Mouse (Mus musculus) stomach, postnatal 0 days (tissue): ENCODE measurements at regions not wholly inside any gene's neighbourhood (a gene's known extent, or its start where the extent isn't known, plus 50 kb on each side); places are given as distances from the start of the nearest gene placed in this dataset.

ENCODE experiments used
- ATAC-seq: fragments of 200-750 bp; cut with Nextera tagmentation; 2 replicates; pipeline ENCODE4 v1.8.0; 2017; ENCODE audit not compliant: low FRiP score, low TSS enrichment
- DNase-seq: peaks from one replicate; pipeline ENCODE4 v3.0.0-alpha.2; 2016; ENCODE audit warnings: low spot score
- H3K27ac ChIP-seq: fragments of 300-500 bp; sonication (generic); replicated peaks from 2 replicates; pipeline ENCODE4 v1.5.1; 2014; ENCODE audit warnings: mild to moderate bottlenecking, control low read depth
- H3K27me3 ChIP-seq: fragments of 300-500 bp; sonication (generic); 2 replicates; pipeline ENCODE4 v1.6.1; 2014; ENCODE audit warnings: low read length; ENCODE audit not compliant: control insufficient read depth, insufficient read depth
- H3K36me3 ChIP-seq: fragments of 300-500 bp; sonication (generic); 2 replicates; pipeline ENCODE4 v1.6.1; 2014; ENCODE audit warnings: low read length, mixed read lengths; ENCODE audit not compliant: control insufficient read depth, insufficient read depth
- H3K4me1 ChIP-seq: fragments of 300-500 bp; sonication (generic); replicated peaks from 2 replicates; pipeline ENCODE4 v1.6.1; 2014; ENCODE audit warnings: antibody characterized with exemption; ENCODE audit not compliant: control insufficient read depth, insufficient read depth
- H3K4me2 ChIP-seq: fragments of 300-500 bp; sonication (generic); replicated peaks from 2 replicates; pipeline ENCODE4 v1.6.1; 2014; ENCODE audit warnings: low read depth, mild to moderate bottlenecking, control low read depth, moderate library complexity
- H3K4me3 ChIP-seq: fragments of 300-500 bp; sonication (generic); 2 replicates; pipeline ENCODE4 v1.5.1; 2014; ENCODE audit warnings: low read depth, low read length, control low read depth
- H3K9ac ChIP-seq: fragments of 300-500 bp; sonication (generic); 2 replicates; pipeline ENCODE4 v1.6.1; 2014; ENCODE audit warnings: mild to moderate bottlenecking, low read length, control low read depth, mixed read lengths
- H3K9me3 ChIP-seq: fragments of 300-500 bp; sonication (generic); 2 replicates; pipeline ENCODE4 v1.6.1; 2016; ENCODE audit warnings: low read length; ENCODE audit not compliant: control insufficient read depth
- CTCF ChIP-seq: IDR thresholded peaks from 2 replicates; pipeline ENCODE4 v1.5.1; 2016; ENCODE audit warnings: antibody characterized with exemption, low read depth, mild to moderate bottlenecking, moderate library complexity
- EP300 ChIP-seq: optimal IDR thresholded peaks from 2 replicates; pipeline ENCODE3; 2016; ENCODE audit warnings: antibody characterized with exemption
- WGBS: fragments of 180-500 bp; shearing (Covaris S2); extraction: QIAGEN DNeasy Blood & Tissue Kit; methylation state at CpG from one replicate; pipeline ENCODE4 v1.1.7; 2014; 5-methylcytosine and 5-hydroxymethylcytosine counted together

DNA sequence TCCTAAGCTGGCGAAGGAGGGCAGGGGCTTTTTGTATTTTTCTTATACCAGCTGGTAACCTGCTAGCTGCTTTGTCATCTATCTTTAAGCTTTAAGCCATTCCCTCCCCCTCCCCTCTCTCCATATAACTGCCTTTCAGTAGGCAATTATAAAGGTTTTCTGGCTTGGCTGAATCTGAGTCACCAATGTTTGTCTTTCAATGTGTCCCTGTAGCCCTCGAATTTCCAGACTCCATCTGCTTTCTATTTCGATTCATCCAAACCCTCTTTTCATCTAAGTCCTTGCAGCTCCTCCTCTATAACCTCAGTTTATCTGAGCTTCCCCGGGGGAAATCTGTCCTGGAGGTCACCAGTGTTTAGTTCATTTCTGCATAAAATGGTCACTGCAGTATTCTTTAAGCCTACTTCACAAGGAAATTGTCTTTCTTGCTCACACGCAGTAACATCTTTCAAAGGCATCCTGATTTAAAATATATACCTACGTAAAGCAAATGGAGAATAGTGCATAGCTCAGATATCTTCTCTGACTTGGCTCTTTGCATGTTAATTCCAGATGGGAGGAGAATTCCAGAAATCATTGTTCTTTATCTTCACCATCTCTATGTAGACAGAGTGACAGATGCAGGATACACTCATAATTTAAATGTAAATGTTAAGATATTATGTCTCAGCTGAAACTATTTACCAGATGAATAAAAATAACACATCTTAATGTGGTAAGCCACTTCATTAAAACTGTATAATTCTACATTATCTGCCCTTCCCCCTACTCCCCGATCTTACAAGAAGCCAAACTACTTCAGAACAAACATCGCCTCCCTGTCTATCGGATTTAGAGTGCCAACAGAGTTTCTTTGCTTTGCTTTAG is 272.4 kb upstream of the Cblb start:
- DNase-seq (no peak), ATAC-seq (no peak)
- H3K4me1 ChIP-seq = no peaks in the 10 kb centered on the region
- 37% methylated on average over 9 of the region's 9 CpGs for WGBS
- no peaks in the 10 kb centered on the region for H3K9me3 ChIP-seq
- TF ChIP-seq EP300 (no peak), CTCF (no peak)
- H3K36me3 ChIP-seq = no peaks in the 10 kb centered on the region
- no peak overlapping the region for H3K27ac ChIP-seq
- no peak overlapping the region for H3K9ac ChIP-seq
- no peaks in the 10 kb centered on the region for H3K27me3 ChIP-seq
- no peak overlapping the region for H3K4me2 ChIP-seq
- no peak overlapping the region for H3K4me3 ChIP-seq

DNA sequence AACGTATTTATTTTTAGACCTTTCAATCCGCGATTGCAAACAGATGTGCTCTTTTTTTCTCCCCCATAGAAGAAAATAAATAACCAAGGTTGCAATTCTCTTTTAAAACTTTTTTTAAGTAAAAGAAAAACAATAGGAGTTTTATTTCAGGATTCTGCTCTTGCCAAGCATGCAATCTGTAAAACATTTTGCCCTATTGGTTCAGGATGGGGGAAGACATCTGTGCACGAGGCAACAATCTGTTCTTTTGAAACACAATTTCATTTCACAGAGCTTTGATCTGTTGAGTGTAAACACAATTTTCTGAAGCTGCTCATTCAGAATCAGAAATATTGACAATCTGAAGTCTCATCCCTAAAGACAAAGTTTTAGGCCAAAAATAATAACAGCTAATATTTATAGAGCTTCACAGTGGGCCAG is 271.8 kb upstream of the Cblb start:
- H3K27ac ChIP-seq = no peak overlapping the region
- H3K9me3 ChIP-seq = no peaks in the 10 kb centered on the region
- H3K4me2 ChIP-seq = no peak overlapping the region
- H3K9ac ChIP-seq = no peak overlapping the region
- H3K36me3 ChIP-seq = no peaks in the 10 kb centered on the region
- no peak for ATAC-seq
- H3K4me1 ChIP-seq = no peaks in the 10 kb centered on the region
- no peak for DNase-seq
- H3K4me3 ChIP-seq = no peak overlapping the region
- TF ChIP-seq EP300 (no peak), CTCF (no peak)
- no peaks in the 10 kb centered on the region for H3K27me3 ChIP-seq
- WGBS = 31% methylated on average over 4 of the region's 4 CpGs

DNA sequence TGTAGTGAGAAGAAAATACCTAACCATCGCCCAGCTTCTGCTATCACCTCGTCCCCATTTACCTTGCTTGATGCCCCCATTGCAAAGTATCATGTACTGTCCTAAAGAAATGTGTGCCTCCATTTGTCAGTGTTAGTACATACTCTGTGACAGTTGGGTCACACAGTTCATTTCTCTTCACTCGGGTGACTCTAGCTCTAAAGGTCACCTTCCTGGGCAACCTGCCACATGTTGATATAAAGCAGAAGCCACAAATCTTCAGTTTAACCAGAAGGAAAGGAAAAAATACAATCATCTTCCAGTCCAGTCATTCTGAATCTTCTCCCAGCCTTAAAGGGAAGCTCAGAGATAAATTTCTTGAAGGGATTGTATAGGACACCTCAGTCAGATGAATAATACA is 263.5 kb upstream of the Cblb start:
- H3K9ac ChIP-seq = no peak overlapping the region
- DNase-seq (no peak), ATAC-seq (no peak)
- H3K4me2 ChIP-seq = no peak overlapping the region
- no peaks in the 10 kb centered on the region for H3K4me1 ChIP-seq
- 64% methylated on average over 3 of the region's 3 CpGs for WGBS
- TF ChIP-seq EP300 (no peak), CTCF (no peak)
- no peaks in the 10 kb centered on the region for H3K36me3 ChIP-seq
- H3K9me3 ChIP-seq = no peaks in the 10 kb centered on the region
- H3K27ac ChIP-seq = no peak overlapping the region
- no peaks in the 10 kb centered on the region for H3K27me3 ChIP-seq
- no peak overlapping the region for H3K4me3 ChIP-seq

DNA sequence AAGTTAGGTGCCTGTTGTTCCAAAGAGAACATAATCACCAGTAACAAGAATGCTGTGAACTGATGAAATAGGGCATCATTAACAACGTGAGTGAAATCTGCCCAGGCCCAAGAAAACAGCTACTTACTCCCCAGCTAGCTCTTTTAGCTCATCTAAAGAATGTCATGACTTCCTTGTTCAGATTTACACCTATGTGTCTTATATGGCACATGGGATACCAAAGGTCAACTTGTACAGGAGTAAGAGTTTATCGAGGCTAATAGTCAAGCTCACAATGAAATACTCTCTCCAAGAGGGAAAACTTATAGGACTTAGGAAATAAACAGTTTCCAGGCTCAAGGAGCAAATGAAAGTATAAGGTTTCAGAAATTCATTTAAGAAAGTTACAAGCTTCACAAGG is 252.1 kb upstream of the Cblb start:
- ATAC-seq = no peak
- DNase-seq = no peak
- TF ChIP-seq CTCF (no peak), EP300 (no peak)

DNA sequence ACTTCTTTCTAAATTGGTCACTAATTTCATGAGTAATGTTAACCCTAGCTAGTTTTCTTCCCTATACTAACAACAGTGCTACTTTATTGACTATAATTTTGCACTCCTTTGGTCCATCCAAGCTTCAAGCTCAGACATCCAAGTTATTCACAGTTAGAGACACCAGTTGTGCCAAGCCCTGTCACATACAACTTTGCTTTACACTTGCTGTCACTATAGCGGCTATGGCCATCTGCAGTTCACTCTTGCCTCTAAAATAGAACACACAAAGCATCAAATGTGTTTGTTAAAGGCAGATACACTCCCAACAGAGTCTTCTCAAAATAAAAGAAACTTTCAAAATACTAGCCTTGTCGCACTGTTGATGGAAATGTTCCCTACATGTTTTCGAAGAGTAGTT is 236.0 kb upstream of the Cblb start:
- Histone ChIP-seq H3K27me3 (no peaks in the 10 kb centered on the region), H3K9me3 (no peaks in the 10 kb centered on the region), H3K4me3 (no peak overlapping the region), H3K4me1 (no peaks in the 10 kb centered on the region), H3K27ac (no peak overlapping the region), H3K9ac (no peak overlapping the region), H3K4me2 (no peak overlapping the region), H3K36me3 (no peaks in the 10 kb centered on the region)
- no peak for DNase-seq
- no peak for TF ChIP-seq EP300
- TF ChIP-seq CTCF = no peak
- no peak for ATAC-seq
- 91% methylated on average over 3 of the region's 3 CpGs for WGBS

More for the DNA sequence above, 252.1 kb upstream of the Cblb start:
- Histone ChIP-seq H3K36me3 (no peaks in the 10 kb centered on the region), H3K9me3 (no peaks in the 10 kb centered on the region), H3K4me1 (no peaks in the 10 kb centered on the region), H3K27me3 (no peaks in the 10 kb centered on the region), H3K4me2 (no peak overlapping the region), H3K27ac (no peak overlapping the region), H3K9ac (no peak overlapping the region), H3K4me3 (no peak overlapping the region)
- WGBS = 78% methylated on average over 2 of the region's 2 CpGs

DNA sequence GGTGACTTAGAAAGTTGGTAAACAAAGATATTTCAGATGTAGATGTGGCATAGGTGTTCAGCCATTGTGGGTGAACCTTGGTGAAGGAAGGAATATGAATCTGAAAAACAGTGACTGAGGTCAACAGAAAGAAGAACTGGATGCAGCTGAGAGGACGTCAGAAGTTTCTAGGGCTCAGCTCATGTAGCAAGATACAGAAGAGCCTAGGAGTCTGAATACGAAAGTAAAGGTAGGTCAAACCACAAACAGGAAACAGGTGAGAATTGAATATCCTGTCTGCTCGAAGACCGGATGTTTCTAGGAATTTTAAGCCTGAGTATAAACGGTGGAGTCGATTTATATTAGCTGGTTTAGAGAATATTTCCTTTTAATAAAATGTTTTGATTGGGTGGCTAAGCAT is 223.7 kb upstream of the Cblb start:
- no peaks in the 10 kb centered on the region for H3K4me1 ChIP-seq
- no peaks in the 10 kb centered on the region for H3K36me3 ChIP-seq
- no peak overlapping the region for H3K27ac ChIP-seq
- DNase-seq (no peak), ATAC-seq (no peak)
- no peaks in the 10 kb centered on the region for H3K9me3 ChIP-seq
- WGBS = 61% methylated on average over 6 of the region's 6 CpGs
- no peak for TF ChIP-seq CTCF
- no peak for TF ChIP-seq EP300
- H3K9ac ChIP-seq = no peak overlapping the region
- no peaks in the 10 kb centered on the region for H3K27me3 ChIP-seq
- no peak overlapping the region for H3K4me3 ChIP-seq
- no peak overlapping the region for H3K4me2 ChIP-seq
